Mouse (Mus musculus): ENCODE measurements around the gene Cracr2b.
"Not testable (repeated sequence)": the region's sequence is repeated elsewhere in the genome, so short reads cannot be mapped to it uniquely, and the experiment has no call there.

Gene Cracr2b

DNA sequence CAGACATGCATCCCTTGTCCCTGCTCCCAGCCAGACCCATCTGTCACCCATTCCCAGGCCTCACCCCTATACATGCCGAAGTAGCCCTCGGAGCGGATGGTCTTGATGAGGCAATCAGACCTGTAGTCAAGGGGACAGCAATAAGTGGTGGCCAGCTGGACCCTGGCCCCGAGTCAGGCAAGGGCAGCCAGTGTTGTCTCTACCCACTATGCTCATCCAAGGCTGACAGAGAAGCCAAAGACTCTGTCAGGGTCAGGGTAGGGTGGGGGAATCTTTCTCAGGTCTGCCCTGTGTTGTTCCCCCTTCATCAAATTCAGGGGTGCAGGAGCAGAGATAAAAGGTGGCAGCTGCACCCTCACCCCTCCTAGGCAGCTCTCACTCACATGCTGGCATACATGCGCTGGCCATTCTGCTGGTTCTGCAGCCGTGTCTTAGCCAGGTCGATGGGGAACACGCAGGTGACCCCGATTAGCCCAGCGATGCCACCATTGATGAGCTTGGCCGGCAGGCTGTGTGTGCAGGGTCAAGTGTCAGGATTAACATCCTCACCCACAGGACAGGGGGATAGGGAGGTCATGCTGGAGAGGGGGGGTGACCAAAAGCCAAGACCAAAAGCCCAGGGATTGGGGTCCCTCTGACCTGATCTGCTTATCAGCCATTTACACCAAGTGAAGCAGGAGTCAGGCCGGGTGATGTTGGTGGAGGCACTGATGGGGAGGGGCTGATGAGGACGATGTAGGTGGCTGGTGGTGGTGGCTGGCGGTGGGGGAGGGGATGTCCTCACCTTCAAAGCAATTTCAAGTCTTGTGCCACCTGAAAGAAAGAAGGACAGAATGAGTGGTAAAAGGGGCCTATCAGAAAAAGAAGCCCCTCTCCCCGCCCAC lies 27.1 kb upstream of the Cracr2b start:
- DNase-seq (ENCODE audit: low spot score in 2 of 2) = no peak

DNA sequence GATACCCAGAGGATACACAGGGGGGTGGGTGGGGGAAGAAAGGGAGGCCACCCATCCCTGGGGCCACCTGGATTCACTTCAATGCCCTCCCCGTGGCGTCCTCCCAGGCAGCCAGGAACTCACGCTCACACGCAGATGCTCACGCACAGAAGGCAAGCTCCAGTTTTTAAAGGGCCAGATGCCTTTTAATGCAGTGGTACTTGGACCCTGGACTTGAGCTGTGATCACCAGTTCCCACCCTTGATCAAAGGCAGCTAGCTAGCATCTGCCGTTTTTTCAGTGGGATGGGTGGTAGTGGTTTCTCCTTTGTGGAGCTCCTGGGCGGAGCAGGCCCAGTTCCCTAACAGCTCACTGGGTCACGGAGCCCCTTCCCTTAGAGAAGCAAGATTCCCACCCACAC lies 26.4 kb upstream of the Cracr2b start:
- DNase-seq (ENCODE audit: low spot score in 2 of 2) = no peak

DNA sequence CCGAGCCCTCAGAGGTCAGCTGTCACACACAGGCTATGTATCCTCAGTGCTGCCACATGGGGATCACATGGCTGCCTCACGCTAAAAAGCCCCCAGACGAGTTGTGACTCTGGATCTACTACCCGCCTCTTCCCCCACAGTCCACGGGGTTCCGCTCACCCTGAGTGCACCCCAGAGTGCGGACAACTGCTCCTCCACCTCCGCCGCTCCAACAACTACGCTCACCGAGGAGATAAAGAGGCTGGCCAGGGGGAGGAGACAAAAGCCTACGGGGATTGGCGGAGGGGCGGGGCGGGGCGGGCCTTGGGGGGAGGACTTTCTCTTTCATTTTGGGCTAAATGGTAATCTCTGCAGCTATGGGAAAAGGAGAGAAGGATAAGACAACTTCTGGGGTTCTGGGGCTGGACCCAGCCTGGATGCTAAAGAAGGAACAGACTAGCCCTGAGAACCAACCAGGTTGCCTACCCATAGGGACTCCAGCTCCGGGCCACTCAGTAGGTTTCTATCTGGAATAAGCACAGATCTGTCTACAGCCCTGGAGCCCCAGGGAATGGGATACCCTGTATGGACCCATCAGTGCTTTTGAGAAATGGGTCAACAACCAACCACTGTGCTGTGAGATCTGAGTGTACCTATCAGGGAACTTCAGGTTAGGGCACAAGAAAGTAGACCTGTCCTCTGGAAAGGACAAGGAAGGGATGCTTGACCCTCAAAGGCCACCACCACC lies 25.6 kb upstream of the Cracr2b start:
- DNase-seq (ENCODE audit: low spot score in 2 of 2) = peak in 1 of 2 experiments; percentile 64

DNA sequence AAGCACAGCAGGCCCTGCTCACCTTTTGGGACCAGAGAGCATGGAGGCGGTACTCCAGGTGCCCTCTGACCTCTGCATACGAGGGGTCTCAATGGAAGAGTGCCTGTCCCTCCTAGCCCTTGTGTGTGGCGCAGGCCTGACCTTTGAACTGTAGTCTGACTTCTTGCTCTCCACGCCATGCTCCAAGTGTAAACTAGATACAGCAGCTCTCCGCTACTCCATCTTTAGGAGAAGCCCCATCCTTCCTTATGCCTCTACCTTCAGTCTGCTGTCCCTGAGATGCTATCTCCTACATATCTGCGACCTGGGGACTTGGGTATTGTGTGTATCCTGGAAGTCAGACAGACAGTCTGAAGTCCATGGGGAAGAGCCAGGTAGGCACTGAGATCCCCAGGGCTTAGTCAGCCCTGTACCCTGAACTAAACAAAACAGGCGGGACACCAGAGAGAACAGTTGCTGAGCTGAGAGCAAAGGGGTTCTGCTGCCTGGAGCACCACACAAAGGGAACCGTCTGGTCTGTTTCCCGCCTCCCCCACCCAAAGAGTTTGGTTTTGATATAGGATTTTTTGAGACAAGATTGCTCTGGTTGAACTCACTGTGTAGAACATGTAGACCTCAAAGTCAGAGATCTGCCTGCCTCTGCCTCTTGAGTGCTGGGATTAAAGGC lies 24.9 kb upstream of the Cracr2b start:
- DNase-seq (ENCODE audit: low spot score in 2 of 2) = no peak

DNA sequence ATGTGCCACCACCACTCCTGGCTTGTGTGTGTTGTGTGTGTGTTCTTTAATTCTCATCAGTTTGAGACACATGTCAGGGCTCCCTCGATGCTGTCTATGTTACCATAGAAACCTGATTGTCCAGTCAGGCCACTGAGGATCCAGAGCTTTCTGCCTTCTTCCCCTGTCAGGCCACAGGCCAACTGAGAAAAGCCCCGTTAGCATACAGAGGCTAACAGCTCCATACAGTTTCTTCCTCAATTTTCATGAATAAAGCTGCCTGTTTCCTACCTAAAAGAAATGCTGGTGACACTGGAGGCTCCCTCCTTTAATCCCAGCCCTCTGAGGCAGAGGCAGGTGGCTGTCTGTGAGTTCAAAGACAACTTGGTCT lies 24.4 kb upstream of the Cracr2b start:
- DNase-seq (ENCODE audit: low spot score in 2 of 2) = no peak

DNA sequence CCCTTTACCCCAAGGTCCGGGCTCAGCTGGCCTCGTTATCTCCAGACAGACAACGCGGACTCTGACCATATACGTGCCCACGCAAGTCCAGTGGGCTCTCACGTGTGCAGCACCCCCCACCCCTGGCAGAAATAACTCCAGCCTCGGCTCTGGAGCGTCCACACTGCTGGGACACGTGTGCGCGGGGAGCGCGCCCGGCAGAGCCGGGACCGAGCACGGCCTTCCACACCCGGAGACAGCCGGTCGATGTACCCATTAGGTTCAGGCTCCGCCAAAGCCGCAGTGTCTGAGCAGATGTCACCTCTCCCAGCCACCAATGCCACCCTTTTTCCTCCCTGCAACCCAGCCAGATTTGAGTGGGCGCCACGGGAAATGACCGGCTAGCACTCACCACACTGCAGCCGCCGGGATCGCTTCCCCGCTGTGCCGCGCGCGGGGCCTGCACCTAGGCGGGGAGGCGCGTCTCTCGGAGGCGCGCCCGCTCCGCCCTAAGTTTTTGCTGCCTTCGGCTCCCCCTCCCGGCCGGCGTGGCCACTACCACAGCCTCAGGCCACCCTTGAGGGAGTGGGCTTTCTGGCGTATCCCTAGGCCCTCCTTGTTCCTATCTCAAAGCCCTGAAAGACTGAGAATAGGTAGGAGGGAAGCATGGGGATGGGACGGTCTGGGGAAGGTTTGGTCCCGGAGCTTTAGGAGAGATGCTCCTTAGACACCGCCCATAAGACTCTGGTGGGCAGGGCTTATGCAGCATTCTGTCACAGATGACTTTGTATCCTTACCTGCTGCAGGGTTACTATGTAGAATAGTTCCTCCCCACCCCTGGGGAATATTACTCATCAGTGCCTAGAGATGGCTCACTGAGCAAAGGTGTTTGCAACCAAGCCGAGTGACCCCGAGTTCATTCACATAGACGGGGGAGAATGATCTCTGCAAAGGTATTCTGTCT lies 23.4 kb upstream of the Cracr2b start, which contains the start of gene Slc25a22:
Slc25a22 (minus strand) TSS at position 715 of the 943 bp plus-strand sequence.
- peak; percentile 75 to 83 for DNase-seq (ENCODE audit: low spot score in 2 of 2)

DNA sequence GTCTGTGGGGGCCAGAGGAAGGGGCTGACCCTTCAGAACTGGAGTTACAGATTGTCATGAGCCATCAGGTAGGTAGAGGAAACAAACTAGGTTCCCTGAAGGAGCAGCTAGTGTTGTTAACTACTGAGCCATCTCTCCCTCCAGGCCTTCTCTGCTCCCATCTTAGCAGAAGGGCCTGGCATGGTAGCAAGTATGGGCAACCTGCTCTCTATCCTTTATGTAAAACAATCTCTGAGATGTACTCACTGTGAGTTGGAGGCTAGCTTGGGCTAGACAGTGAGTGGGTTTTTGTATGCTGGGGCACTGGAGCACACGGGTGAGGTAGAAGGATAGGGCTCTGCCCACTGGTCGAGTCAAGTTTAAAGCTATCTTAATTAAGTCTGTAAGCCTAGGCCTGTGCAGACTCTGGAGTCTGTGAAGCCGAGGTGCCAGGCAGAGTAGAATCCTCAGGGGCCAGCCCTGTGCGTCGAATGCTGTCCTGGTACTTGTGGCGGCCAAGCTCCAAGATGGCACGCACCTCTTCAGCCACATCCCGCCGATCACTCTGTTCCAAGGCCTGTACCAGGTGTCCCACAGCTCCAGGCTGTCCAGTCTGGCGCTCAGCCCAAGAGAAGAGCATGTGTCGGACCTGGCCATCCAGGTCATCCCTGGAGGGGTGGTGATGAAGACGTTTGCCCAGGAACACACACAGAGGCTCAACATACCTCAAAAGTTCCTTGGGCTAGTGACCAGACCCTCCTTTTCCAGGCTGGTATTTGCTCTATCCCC lies 22.5 kb upstream of the Cracr2b start:
- no peak for DNase-seq (ENCODE audit: low spot score in 2 of 2)

DNA sequence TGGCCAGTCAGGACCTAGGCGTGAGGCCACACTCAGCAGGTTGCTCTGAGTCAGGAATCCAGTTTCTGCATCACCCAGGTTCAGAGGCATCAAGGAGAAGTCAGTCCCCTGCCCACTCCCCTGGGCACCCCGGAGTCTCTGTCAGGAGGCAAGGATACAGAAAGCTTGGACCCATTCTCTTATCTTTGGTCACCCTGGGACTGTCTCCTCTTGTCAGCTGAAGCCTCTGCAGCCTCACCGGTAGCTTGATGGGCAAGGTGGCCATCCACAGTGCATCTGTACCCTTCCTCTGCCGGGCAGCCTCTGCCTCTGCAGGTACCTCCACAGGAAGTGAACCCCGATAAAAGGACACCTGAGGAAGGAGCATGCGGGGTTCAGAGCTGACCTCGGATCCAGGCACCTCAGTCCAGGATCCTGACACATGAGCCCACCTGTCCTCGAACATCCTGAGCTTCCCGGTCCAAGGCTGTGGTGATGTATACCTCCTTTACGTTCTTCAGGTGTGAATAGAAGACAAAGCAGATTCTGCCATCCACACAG lies 21.7 kb upstream of the Cracr2b start:
- DNase-seq (ENCODE audit: low spot score in 2 of 2) = no peak

DNA sequence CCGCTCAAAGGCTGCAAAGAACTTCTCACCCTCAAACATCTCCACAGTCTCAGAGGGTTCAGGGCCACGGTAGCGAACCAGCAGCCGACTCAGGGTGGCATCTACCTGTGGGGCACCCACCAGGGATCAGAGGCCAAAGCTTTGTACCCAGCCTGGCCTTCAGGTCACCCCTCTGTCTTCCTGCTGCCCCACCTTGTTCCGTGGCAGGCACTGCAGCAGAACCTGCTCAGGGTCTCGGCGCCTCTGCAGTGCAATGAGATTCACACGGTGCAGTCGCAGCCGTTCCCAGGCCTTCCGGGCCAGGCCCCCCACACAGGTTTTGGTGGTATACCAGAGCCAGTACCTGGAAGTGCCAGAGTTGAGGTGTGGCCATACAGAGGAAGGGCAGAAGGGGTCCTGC lies 21.1 kb upstream of the Cracr2b start:
- no peak for DNase-seq (ENCODE audit: low spot score in 2 of 2)

DNA sequence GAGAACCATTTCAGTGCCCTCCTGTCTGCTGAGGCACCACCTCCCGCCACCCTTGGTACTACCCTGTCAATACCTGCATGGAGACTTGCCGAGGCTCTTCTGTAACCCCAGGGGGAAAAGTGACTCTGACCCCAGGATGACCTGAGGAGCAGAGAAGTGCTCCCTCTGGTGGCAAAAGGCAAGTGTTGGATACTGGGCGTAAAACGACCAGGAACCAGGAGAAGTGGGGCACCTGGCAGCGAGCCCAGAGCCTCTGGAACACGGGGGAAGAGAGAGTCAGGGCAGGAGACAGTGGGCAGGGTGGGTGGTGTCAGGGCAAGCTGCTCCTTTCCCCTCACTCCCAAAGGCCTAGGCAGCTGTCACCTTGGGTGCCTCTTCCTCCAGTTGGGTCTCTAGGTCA lies 20.3 kb upstream of the Cracr2b start:
- peak in 1 of 2 experiments; percentile 46 for DNase-seq (ENCODE audit: low spot score in 2 of 2)

DNA sequence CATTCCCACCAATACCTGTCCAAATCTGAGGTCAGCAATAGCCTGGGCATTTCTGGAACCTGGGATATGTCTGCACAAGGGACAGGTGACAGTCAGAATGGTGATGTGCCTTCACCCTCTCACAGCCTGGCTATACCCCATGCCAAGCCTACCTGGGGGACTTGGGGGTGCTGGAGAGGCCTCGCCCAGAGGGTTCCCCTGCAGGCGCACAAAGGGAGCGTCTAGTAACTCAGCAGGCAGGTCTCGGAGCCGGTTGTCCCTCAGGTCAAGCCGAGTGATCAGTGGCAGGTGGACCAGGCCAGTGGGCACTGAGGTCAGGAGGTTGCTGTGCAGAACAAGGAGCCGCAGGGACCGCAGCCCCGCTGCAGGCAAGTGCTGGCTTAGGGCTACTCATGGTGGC lies 19.4 kb upstream of the Cracr2b start:
- no peak for DNase-seq (ENCODE audit: low spot score in 2 of 2)

DNA sequence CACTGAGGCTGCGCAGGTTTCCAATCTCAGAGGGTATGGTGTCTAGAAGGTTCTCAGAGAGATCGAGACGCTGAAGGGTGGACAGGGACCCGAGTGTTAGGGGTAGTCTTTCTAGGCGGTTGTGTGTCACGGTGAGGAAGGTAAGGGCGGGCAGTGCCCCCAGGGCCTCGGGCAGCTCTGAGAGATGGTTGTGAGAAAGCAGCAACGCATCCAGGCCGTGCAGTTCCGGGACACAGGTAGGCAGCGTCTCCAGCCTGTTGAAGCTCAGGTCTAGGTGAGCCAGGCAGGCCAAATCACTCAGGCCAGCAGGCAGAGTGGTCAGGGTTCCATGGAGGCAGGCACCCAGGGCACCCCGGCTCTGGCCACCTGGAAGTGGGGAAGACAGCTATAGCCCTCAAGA lies 18.7 kb upstream of the Cracr2b start:
- no peak for DNase-seq (ENCODE audit: low spot score in 2 of 2)

DNA sequence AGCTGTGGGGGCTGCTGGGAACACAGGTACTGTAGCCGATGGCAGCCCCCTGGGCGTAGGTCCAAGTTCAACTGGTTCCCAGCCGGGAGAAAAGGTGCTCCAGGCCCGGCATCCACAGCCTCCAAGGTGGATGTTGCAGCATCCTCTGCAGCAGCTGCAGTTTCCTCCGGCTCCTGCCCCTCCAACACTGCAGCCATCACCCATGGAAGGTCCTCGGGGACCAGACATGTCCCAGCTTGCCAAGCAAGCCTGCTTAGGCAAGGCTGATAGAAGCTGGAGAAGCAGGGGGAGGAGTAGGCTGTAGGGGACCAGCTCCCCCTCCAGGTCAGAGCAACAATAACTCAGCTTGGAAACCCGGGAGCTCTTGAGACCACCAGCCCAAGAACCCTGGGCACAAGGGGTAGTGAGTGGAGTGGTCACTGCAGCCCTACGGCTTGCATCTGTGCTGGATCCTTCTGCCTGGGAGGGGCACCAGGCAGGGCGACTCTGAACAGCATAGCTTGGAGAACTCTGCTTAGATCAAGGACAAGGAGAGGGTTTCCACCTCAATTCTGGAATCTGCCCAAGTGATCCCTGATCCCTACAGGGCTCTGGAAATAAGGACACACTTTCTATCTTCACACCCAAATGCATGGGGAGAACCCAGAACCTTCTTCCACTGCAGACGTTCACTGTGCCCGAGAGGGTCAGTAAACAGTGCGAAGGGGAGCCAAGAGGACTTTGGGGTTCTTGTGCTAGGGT lies 17.6 kb upstream of the Cracr2b start:
- no peak for DNase-seq (ENCODE audit: low spot score in 2 of 2)

DNA sequence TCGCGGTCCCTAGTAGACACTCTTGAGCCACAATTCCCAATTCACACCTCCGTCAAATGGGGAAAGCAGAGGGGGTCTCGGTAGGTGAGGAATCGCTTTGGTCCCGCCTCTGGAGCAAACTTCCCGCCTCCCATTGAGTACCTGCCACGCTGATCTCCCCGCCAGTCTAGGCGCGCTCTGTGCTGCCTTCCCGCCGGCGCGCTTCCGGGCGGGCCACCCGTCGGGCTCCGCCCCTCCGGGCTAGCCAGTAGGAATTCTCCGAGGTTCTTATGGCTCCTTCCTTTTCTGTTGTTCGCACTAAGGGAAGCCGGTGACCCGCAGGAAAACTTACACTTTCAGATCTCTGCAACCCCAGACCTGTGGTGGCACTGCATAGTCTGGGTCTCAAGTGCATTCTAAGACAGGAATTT lies 17.1 kb upstream of the Cracr2b start, which contains the start of gene Pidd1:
Pidd1 (minus strand) TSS at position 198 of the 410 bp plus-strand sequence.
- DNase-seq (ENCODE audit: low spot score in 2 of 2) = peak in 1 of 2 experiments; percentile 48

DNA sequence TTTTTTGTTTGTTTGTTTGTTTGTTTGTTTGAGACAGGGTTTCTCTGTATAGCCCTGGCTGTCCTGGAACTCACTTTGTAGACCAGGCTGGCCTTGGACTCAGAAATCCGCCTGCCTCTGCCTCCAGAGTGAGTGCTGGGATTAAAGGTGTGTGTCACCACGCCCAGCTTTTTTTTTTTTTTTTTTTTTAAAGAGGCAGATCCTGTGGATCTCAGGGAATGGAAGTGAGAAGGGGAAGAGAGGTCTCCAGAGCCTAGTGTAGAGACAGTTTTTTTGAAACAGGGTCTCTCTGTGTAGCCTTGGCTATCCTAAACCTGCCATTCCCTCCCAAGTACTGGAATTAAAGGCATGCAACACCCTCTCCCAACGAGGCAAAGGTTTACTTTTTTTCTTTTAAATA lies 14.5 kb upstream of the Cracr2b start:
- DNase-seq (ENCODE audit: low spot score in 2 of 2) = not testable (repeated sequence)

DNA sequence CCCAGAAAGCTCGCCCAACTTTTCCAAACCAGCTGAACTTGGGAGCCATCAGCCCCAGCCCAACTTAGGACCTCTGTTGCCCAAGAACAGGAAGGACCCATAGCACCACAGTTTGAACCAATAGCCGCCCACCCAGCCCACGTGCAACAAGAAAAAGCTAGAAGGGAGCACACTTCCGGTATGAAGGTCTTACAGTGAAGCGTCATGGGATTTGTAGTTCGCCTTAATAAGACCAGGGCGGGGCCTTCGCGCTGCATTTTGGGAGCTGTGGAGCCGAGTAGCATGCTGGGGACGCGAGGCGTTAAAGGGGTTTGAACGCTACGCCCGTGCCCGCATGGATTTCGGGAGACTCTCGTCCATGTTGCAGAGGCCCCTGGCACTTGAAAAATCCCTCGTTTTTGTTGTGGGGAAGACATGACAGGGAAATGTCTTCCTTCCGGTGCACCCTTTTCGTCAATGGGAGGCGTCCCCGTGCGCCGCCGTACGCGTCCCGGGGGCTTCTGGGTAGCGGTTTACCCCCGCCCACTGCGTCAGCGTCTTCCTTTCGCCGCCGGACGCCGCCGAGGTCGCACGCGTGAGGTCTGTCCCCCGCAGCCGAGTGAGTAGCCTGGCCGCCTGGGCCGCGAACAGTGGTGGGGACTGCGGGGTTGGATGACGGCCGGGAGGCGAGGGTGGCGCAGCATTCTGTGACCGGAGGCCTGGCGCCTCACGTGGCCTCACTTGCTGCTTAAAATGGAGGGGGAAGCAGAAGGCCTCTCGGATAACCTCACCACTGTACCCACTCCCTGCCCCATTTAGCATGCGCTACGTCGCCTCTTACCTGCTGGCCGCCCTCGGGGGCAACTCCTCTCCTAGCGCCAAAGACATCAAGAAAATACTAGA lies 13.5 kb upstream of the Cracr2b start, which contains the start of gene Rplp2:
Rplp2 (plus strand) TSS at position 261 of the 882 bp plus-strand sequence.
- DNase-seq (ENCODE audit: low spot score in 2 of 2) = peak; percentile 88

DNA sequence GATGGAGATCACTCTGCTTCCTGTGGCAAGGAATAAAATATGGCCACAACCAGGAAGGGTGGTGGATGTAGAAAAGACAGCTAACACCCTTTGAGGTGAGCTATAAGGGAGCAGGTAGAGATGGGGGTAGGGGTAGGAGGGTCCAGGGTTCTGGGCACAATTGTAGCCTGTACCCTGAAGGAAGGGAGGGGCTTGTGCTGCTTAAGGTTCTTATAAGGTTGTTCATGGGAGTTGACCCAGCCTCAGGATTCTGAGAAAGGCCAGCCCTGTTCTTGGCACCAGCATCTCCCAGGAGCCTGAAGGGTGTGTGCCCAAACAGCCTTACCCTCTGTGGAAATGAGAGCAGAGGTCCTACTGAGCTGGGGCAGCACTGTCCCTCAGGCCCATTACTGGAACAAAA lies 9.0 kb upstream of the Cracr2b start:
- no peak for DNase-seq (ENCODE audit: low spot score in 2 of 2)

DNA sequence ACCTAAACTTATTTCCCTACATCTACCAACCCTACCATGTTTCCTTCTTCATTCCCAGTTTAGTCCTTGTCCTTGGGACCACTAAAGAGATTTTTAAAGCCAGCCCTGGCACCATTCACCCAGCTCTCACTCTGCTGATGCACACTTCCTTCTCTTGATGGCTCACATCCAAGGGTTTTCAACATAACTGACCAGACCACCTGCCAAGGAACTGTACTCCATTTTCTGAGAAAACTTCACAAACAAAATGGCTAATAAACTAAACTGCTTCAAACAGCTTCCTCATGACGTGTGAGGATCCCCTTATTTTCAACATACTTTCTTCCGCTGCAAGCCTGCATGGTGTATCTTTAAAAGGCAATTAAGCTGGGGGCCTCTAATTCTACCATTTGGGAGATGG lies 7.3 kb upstream of the Cracr2b start:
- no peak for DNase-seq (ENCODE audit: low spot score in 2 of 2)
